9 mouse cellular contexts compared by ENCODE assay signal in the genomic region with DNA sequence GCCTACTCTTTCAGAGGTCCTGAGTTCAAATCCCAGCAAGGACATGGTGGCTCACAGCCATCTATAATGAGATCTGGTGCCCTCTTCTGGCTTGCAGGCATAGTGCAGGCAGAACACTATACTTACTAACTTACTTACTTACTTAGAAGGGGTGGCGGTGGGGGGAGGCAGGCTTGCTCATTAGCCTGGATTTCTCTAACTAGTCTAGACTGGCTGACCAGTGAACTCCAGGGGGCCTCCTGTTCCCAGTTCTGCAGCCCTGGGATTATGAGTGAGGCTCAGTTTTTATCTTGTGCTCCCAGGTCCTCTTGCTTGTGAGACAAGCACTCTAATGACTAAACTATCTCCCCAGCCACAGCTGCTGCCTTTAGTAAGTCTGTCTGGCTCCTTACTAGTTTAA. TPM values are rescaled to one million over a fixed set of nuclear protein-coding genes. Genes with fewer than 3 reads are reported as not detected.
DNase-seq lines count a peak whose midpoint lies in the region; TF ChIP-seq lines count a peak whose summit lies in the region.
"Had no signal": no experiment of that assay in that cellular context is flagged by ENCODE, and none has a peak within 500 bp of the region (broad histone marks: within the 10 kb centered on the region; RNA-seq: fewer than 3 reads in every experiment).

No protein-coding gene starts in this region.

- peaks cover 5% of the 10 kb centered on the region for H3K36me3 ChIP-seq in splenic B cell, adult 2 months (ENCODE audit: control insufficient read depth, insufficient read depth, low read length, poor library complexity, severe bottlenecking)

- intact Hi-C loops in gastrocnemius, postnatal 14 days (cut with DNase I; ENCODE audit: low total_unique reads): no loop called here

- H3K4me3 ChIP-seq in layer of hippocampus, adult 2 months: no peak overlapping the region

- DNase-seq in layer of hippocampus, adult 2 months (ENCODE audit: low spot score in 2 of 2): no peak
- no peak for DNase-seq in layer of hippocampus, adult 18-20 months (ENCODE audit: low spot score in 2 of 2)
- DNase-seq in R1 (ENCODE audit: low read depth, low spot score): peak; percentile 60
- DNase-seq in kidney, postnatal 4 days: peak; percentile 62 to 63
- DNase-seq in splenic B cell, adult 2 months (ENCODE audit: low read depth, low spot score): peak; percentile 7
- no peak for DNase-seq in urinary bladder, postnatal 14 days (ENCODE audit: low spot score)
- DNase-seq in gastrocnemius, postnatal 14 days: no peak
- DNase-seq: gastrocnemius, postnatal 25 days; layer of hippocampus, adult 9-11 months had no signal

- no peaks in the 10 kb centered on the region for H3K27me3 ChIP-seq in splenic B cell, adult 2 months (ENCODE audit: control insufficient read depth, insufficient read depth, low read length, poor library complexity, severe bottlenecking)

- peak; percentile 68 for TF ChIP-seq CTCF in layer of hippocampus, adult 2 months (conservative IDR thresholded peaks at IDR 0.05)

- H3K27ac ChIP-seq in layer of hippocampus, adult 2 months: no peak overlapping the region

RNA-seq across cellular contexts. Expression of gene Bcl2l14, which starts 58.0 kb away (rescaled TPM):
- total RNA-seq in layer of hippocampus, adult 2 months (2021): not detected
- not detected for total RNA-seq in layer of hippocampus, adult 18-20 months (2021)
- not detected for total RNA-seq in gastrocnemius, postnatal 14 days (2021)
- total RNA-seq: gastrocnemius, postnatal 25 days had no signal

Comparison
In these comparisons a context has a peak if more than half of its experiments do, and no peak if none do; other contexts are left out.
1. DNase-seq: peak in R1 (single experiment), kidney, postnatal 4 days (2 of 2) and splenic B cell, adult 2 months (single experiment); none in layer of hippocampus, adult 2 months (0 of 2), layer of hippocampus, adult 18-20 months (0 of 2), urinary bladder, postnatal 14 days (single experiment) and gastrocnemius, postnatal 14 days (single experiment).